Mouse (Mus musculus): ENCODE data around the gene Palm3. TPM values are rescaled to one million over a fixed set of nuclear protein-coding genes. Genes with fewer than 3 reads are reported as not detected.
A peak's percentile ranks its signal among the peaks of the same experiment; 100 is the strongest.

Gene Palm3
- total RNA-seq, 2 experiments from 2014 or later, result not detected

GRCm38 (mm10) chr8:84015833-84016232, 5.4 kb upstream of the Palm3 start:
- ATAC-seq (replicated peaks; ENCODE audit: low FRiP score, poor library complexity, severe bottlenecking), result no peak

GRCm38 (mm10) chr8:84019738-84020137, 1.5 kb upstream of the Palm3 start:
- ATAC-seq (replicated peaks; ENCODE audit: low FRiP score, poor library complexity, severe bottlenecking), result no peak

GRCm38 (mm10) chr8:84021569-84021968, 298 bp downstream of the Palm3 start:
- ATAC-seq (replicated peaks; ENCODE audit: low FRiP score, poor library complexity, severe bottlenecking), result no peak

DNA sequence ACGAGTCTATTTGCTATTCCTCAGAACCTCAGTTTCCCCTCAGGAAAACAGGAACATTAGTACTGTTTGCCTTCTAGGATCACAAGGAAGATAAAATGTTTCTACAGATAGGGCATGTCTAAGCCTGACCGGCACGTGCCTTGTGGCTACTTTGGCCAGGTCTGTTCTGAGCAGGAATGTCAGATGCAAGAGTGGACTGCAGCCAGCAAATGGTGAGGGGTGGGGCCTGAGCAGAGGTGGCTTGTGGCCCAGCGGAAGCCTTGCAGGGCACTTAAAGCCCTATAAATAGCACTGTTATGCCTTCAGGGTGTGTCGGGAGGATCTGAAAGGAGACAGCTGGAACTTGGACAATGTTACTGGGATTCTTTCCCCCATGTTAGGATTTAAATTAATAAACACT, 1.8 kb downstream of the Palm3 start:
- ATAC-seq (replicated peaks; ENCODE audit: low FRiP score, poor library complexity, severe bottlenecking), result no peak

- no peak for ATAC-seq (replicated peaks; ENCODE audit: low FRiP score, poor library complexity, severe bottlenecking)
Observed at GRCm38 (mm10) chr8:84023631-84024030, 2.4 kb downstream of the Palm3 start.

DNA sequence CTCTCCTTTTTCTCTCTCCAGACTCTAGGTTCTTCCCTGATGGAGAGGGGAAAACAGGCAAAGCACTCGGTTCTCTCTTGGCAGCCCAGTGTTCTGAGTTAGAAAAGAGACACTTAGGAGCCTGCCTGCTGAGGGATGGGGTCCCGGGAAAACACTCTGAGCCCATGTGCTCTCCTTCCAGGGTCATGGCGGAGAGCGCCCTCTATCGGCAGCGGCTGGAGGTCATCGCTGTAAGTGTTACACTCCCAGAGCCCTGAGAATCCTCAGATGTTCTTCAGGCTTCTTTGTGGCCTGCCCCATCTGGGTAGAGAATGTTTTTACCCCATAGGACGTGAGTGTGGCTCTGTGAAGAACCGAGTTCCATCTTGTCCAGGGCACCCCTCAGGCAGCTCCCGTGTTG, 2.9 kb downstream of the Palm3 start:
- peak; percentile 52; the same call in 1 of the 2 replicates for ATAC-seq (replicated peaks; ENCODE audit: low FRiP score, poor library complexity, severe bottlenecking)

GRCm38 (mm10) chr8:84025863-84026262, 4.6 kb downstream of the Palm3 start:
- no peak for ATAC-seq (replicated peaks; ENCODE audit: low FRiP score, poor library complexity, severe bottlenecking)

GRCm38 (mm10) chr8:84027449-84027848, 6.2 kb downstream of the Palm3 start:
- ATAC-seq (replicated peaks; ENCODE audit: low FRiP score, poor library complexity, severe bottlenecking), result no peak

DNA sequence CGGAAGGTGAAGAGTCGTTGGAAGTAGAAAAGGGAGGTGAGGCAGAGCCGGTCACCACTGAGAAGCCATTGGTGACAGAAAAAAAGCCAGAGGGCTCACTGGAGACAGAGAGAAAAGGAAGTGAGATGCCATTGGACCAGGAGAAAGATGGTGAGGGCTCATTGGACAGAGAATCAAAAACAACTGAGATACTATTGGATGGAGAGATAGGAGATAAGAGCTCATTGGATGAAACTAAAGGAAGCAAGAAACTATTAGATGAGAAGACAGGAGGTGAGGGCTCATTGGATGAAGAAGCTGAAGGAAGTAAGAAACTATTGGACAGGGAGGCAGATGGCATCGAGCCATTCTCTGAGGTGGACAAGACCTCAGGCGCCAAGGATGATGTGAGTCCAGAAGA, 8.0 kb downstream of the Palm3 start:
- no peak for ATAC-seq (replicated peaks; ENCODE audit: low FRiP score, poor library complexity, severe bottlenecking)

- no peak for ATAC-seq (replicated peaks; ENCODE audit: low FRiP score, poor library complexity, severe bottlenecking)
Observed at GRCm38 (mm10) chr8:84032777-84033176, 11.5 kb downstream of the Palm3 start.

GRCm38 (mm10) chr8:84038015-84038414, 16.7 kb downstream of the Palm3 start:
- no peak for ATAC-seq (replicated peaks; ENCODE audit: low FRiP score, poor library complexity, severe bottlenecking)

DNA sequence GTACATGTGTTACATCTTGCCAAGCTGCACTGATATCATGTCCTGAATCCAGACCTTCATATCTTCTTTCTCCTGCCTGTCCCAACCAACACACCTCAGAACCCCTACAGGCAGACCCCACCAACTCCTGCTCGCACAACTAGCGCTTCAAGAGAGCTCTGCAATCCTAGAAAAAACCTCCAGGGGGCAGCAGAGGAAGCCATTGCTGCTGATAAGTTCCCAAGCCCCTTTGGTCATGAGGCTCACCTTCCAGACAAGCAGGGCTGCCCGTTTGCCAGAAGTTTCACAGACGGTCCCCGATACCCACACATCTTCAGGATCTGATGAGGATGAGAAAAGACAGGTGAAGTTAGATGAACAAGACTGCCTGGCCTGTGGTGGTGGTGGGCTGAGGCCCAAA, 17.8 kb downstream of the Palm3 start:
- ATAC-seq (replicated peaks; ENCODE audit: low FRiP score, poor library complexity, severe bottlenecking), result 0 out of 2 replicates have a peak, but pooled peaks have one; percentile 40

DNA sequence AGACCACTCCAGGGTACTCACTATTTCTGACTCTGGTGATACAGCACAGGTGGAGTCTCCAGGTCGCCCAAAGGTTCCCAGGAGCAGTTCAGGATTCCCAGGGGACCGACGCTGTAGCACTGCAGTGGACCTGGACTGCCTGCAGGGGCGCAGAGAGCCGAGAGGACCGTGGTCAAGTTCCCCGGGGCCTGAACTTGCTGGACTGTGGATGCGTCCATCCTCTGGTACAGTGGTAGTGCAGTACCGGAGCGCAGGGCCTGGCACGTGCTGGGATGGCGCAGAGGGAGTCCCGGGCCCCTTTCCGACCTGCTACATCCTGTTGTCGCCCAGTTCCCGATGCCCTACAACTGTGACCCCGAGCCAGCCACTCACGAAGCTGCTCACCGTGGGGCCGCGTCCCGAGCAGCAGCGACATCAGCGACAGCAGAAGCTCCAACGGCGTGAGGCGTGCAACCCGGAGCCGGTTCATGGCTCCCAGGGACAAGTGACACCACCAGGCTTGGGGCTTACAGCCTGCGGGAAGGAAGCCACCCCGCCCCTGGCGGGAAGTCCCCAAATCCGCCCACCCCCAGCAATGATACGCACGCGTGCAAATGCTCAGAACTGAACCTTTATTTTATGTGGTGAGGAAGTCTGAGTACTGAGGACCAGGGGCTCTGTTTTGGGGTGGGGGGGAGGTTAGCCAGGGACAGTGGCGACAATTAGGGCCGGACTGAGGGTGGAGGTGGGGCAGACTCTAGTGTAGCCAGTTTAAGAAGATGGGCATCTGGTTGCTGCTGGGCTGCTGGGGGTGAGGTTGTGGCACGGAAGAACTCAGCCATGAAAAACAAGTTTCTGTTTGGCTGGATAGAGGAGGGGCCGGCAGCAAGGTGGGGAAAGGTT, 21.0 kb downstream of the Palm3 start, which contains the start of gene Il27ra:
Il27ra (minus strand) TSS at position 524 of the 882 bp plus-strand sequence.
- peak; percentile 56; the same call in 1 of the 2 replicates for ATAC-seq (replicated peaks; ENCODE audit: low FRiP score, poor library complexity, severe bottlenecking)

DNA sequence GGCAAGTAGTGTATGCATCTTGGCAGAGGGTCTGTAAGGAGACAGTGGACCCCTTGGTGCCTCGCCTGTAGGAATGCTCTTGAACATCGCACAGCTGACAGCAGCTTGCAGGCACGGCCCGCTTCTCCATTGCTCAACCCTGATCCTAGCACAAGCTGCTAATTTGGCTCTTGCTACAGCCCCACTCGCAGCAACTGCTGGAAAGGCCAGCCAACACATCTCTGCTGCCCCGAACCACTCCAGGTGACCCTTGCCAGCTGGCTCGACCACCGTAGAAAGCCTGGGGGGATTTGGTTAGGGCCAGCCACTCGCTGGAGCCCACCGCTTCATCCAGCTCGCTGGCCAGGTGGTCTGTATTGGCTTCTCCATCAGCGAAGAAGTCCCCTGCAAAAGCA, 21.7 kb downstream of the Palm3 start:
- no peak for ATAC-seq (replicated peaks; ENCODE audit: low FRiP score, poor library complexity, severe bottlenecking)

- no peak for ATAC-seq (replicated peaks; ENCODE audit: low FRiP score, poor library complexity, severe bottlenecking)
Observed at GRCm38 (mm10) chr8:84044103-84044502, 22.8 kb downstream of the Palm3 start.

- no peak for ATAC-seq (replicated peaks; ENCODE audit: low FRiP score, poor library complexity, severe bottlenecking)
Observed at GRCm38 (mm10) chr8:84044900-84045299, 23.6 kb downstream of the Palm3 start, which contains the start of gene Rln3. Gene Rln3 (minus strand): TSS chr8:84045000.

GRCm38 (mm10) chr8:84046505-84046904, 25.2 kb downstream of the Palm3 start:
- no peak for ATAC-seq (replicated peaks; ENCODE audit: low FRiP score, poor library complexity, severe bottlenecking)

- ATAC-seq (replicated peaks; ENCODE audit: low FRiP score, poor library complexity, severe bottlenecking), result no peak
Observed at GRCm38 (mm10) chr8:84048171-84048570, 26.9 kb downstream of the Palm3 start.

GRCm38 (mm10) chr8:84052746-84053145, 31.5 kb downstream of the Palm3 start:
- ATAC-seq (replicated peaks; ENCODE audit: low FRiP score, poor library complexity, severe bottlenecking), result peak; percentile 41; the same call in 1 of the 2 replicates

DNA sequence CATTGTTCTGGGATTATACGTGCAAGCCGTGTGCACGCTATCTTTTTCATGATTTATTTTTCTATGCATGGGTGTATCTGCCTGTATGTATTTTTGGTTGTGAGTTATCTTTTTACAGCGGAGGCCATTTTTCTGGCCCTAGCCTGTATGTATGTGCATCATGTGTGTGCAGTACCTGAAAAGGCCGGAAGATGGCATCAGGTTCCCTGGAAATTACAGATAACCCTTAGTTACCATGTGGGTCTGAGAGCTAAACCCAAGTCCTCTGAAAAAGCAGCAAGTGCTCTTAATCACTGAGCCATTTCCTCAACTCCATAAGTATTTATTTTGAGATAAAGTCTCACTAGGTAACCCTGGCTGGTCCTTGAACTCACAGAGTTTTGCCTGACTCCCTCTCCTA, 32.0 kb downstream of the Palm3 start:
- no peak for ATAC-seq (replicated peaks; ENCODE audit: low FRiP score, poor library complexity, severe bottlenecking)

GRCm38 (mm10) chr8:84057827-84058226, 36.6 kb downstream of the Palm3 start:
- ATAC-seq (replicated peaks; ENCODE audit: low FRiP score, poor library complexity, severe bottlenecking), result no peak

Measured in erythroid progenitor cell, adult 5-6 weeks (primary cell).